Mouse (Mus musculus) liver, embryonic 11.5 days (tissue): Measurements from ENCODE around the gene Sec16a. TPM values are rescaled to one million over a fixed set of nuclear protein-coding genes. Genes with fewer than 3 reads are reported as not detected.

Experiments
- ATAC-seq: fragments of 200-750 bp; cut with Nextera tagmentation; replicated peaks from 2 replicates; pipeline ENCODE4 v1.8.0; 2017; ENCODE audit warnings: moderate number of reproducible peaks, mild to moderate bottlenecking, moderate TSS enrichment, moderate library complexity; ENCODE audit not compliant: low FRiP score
- DNase-seq: peaks from one replicate; pipeline ENCODE4 v3.0.0-alpha.2; 2017; ENCODE audit warnings: low spot score
- H3K27ac ChIP-seq: fragments of 300-500 bp; sonication (generic); 2 replicates; pipeline ENCODE4 v1.5.1; 2014; ENCODE audit warnings: mild to moderate bottlenecking, low read depth, low read length, control low read depth
- H3K27me3 ChIP-seq: fragments of 300-500 bp; sonication (generic); replicated peaks from 2 replicates; pipeline ENCODE4 v1.6.1; 2014; ENCODE audit warnings: low read length, mixed read lengths; ENCODE audit not compliant: control insufficient read depth, insufficient read depth
- H3K36me3 ChIP-seq: fragments of 300-500 bp; sonication (generic); 2 replicates; pipeline ENCODE4 v1.6.1; 2014; ENCODE audit warnings: mild to moderate bottlenecking, low read length, moderate library complexity, mixed read lengths; ENCODE audit not compliant: control insufficient read depth, insufficient read depth
- H3K4me1 ChIP-seq: fragments of 300-500 bp; sonication (generic); replicated peaks from 2 replicates; pipeline ENCODE4 v1.6.1; 2014; ENCODE audit warnings: low read length, mixed read lengths; ENCODE audit not compliant: control insufficient read depth, insufficient read depth
- H3K4me2 ChIP-seq: fragments of 300-500 bp; sonication (generic); 2 replicates; pipeline ENCODE4 v1.6.1; 2014; ENCODE audit warnings: mild to moderate bottlenecking, control low read depth, moderate library complexity
- H3K4me3 ChIP-seq: fragments of 300-500 bp; sonication (generic); 2 replicates; pipeline ENCODE4 v1.5.1; 2014; ENCODE audit warnings: low read depth, low read length, control low read depth
- H3K9ac ChIP-seq: fragments of 300-500 bp; sonication (generic); 2 replicates; pipeline ENCODE4 v1.6.1; 2014; ENCODE audit warnings: low read depth, low read length, control low read depth
- H3K9me3 ChIP-seq: fragments of 300-500 bp; sonication (generic); 2 replicates; pipeline ENCODE4 v1.6.1; 2016; ENCODE audit warnings: low read length, inconsistent platforms, mixed read lengths; ENCODE audit not compliant: control insufficient read depth
- WGBS: fragments of 180-500 bp; shearing (Covaris S2); extraction: QIAGEN DNeasy Blood & Tissue Kit; methylation state at CpG from one replicate; pipeline ENCODE4 v1.1.7; 2014; 5-methylcytosine and 5-hydroxymethylcytosine counted together
- polyA plus RNA-seq: library from polyadenylated mRNA; unstranded; fragments of >200 nt; fragmentation: Nextera tagmentation; extraction: Ambion mirVana; gene quantifications from 2 replicates; pipeline ENCODE4 v1.2.1, GENCODE M21; 2014

The Sec16a gene
- polyA plus RNA-seq, 1 experiment from 2014 or later, result 33.7 TPM

DNA sequence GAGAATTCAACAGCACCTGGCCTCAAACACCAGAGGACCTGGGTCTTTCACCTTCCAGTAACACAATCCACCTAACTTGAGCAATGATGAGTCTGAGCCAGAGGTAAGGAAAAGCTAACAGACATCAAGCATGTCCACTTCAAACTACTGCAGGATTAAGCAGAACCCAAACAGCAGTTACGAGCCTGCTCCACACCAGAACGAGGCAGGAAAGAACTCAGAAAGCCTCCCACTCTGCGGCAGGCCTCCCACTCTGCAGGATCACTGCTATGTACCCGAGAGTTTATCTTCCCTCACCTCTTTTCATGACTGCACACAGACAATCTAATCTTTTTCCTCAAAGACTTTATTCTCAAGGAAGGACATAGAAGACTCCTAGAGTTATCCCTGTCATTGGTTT, 7.8 kb downstream of the Sec16a start:
- H3K4me3 ChIP-seq, result no peak overlapping the region
- H3K27ac ChIP-seq, result no peak overlapping the region
- H3K9me3 ChIP-seq, result no peaks in the 10 kb centered on the region
- no peak for DNase-seq
- H3K9ac ChIP-seq, result peak overlapping the region; percentile 11; the same call in 1 of the 2 replicates
- H3K27me3 ChIP-seq, result no peaks in the 10 kb centered on the region
- ATAC-seq, result no peak
- peaks cover 8% of the 10 kb centered on the region; the same call in 1 of the 2 replicates for H3K4me1 ChIP-seq
- 68% methylated on average over 4 of the region's 4 CpGs for WGBS
- H3K4me2 ChIP-seq, result no peak overlapping the region
- peaks cover 54% of the 10 kb centered on the region for H3K36me3 ChIP-seq

DNA sequence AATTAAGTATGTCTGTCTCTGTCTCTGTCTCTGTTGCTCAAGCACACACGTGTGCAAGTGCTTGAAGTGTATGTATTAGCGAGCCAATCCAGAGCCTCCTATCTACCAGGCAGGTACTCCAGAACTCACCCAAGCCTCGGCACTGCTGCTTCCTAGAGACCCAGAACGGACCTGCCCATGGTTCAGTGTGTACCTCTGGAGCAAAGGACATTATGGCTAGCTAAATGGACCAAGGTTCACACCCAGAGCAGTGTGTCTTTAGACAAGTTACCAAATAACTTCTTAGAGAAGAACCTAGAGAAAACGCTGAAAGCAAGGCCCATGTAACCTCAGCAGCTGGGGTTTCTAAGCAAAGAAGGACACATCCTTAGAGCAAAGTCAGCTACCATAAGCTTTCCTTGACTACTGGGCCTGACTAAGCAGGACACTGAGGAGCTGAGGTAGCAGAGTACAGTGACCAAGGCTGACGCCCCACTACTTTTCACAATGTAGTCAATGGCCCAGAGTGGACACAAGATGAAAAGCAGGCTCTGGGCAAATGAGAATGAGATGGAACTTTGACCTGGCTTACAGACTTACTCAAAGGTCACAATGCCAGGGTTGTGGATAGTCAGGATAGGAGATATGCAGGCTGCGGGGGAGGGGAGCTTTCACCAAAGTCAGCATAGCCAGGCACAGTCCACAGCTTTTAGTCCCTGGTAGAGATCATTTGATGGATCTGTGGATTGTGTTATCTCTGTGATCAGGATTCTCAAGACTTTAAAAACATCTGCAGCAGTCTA, 10.0 kb downstream of the Sec16a start:
- DNase-seq, result no peak
- Histone ChIP-seq H3K4me2 (0 out of 2 replicates have a peak overlapping the region, but pooled peaks have one; percentile 21), H3K36me3 (peaks cover 51% of the 10 kb centered on the region), H3K4me3 (no peak overlapping the region), H3K27ac (peak overlapping the region; percentile 9; the same call in 1 of the 2 replicates), H3K27me3 (no peaks in the 10 kb centered on the region), H3K9me3 (no peaks in the 10 kb centered on the region), H3K9ac (no peak overlapping the region), H3K4me1 (peaks cover 8% of the 10 kb centered on the region; the same call in 1 of the 2 replicates)
- ATAC-seq, result peak; percentile 47
- WGBS, result 83% methylated on average over 7 of the region's 7 CpGs

DNA sequence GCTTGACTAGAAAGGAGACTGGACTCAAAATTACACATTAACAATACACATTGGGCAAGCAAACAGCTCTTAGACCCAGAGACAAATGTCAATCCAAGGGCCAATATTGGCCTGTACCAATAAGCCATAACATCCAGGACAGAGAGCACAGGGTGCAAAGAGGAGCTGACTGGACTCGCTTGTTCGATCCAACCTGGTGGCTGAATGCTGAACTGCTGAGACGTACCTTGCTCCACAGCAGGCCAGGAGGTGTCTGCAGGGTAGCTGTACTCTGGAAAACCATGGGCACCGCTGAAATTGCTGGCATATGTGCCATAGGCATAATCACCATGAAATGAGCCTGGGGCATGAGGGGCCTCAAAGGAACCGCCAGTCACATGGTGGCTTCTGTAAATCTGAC, 15.2 kb downstream of the Sec16a start:
- Histone ChIP-seq H3K27me3 (no peaks in the 10 kb centered on the region), H3K4me3 (no peak overlapping the region), H3K27ac (no peak overlapping the region), H3K36me3 (peaks cover 69% of the 10 kb centered on the region), H3K4me1 (no peaks in the 10 kb centered on the region), H3K4me2 (no peak overlapping the region), H3K9ac (no peak overlapping the region), H3K9me3 (no peaks in the 10 kb centered on the region)
- no peak for DNase-seq
- 94% methylated on average over 5 of the region's 5 CpGs for WGBS
- no peak for ATAC-seq

DNA sequence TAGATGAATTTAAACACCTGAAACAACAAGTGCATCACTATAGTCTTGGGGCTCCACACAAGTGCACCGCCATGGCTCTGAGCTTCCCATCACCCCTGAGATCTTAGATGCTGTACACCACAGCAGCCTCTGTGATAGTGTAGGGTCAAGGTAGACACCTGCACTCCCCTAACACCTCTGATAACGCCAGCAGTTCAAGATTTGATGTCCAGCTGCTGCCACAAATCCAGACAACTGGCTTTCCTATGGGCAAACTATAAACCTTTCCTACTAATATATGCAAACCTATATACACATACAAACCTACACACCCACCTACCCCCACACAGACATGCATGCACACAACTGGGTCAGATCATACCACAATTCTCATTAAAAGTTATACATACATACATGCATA, 20.5 kb downstream of the Sec16a start:
- no peak overlapping the region for H3K9ac ChIP-seq
- no peak overlapping the region for H3K4me3 ChIP-seq
- no peak overlapping the region for H3K4me2 ChIP-seq
- no peaks in the 10 kb centered on the region for H3K4me1 ChIP-seq
- no peak overlapping the region for H3K27ac ChIP-seq
- 92% methylated on average over 2 of the region's 2 CpGs for WGBS
- no peak for ATAC-seq
- no peak for DNase-seq
- peaks cover 69% of the 10 kb centered on the region for H3K36me3 ChIP-seq
- no peaks in the 10 kb centered on the region for H3K27me3 ChIP-seq
- no peaks in the 10 kb centered on the region for H3K9me3 ChIP-seq

DNA sequence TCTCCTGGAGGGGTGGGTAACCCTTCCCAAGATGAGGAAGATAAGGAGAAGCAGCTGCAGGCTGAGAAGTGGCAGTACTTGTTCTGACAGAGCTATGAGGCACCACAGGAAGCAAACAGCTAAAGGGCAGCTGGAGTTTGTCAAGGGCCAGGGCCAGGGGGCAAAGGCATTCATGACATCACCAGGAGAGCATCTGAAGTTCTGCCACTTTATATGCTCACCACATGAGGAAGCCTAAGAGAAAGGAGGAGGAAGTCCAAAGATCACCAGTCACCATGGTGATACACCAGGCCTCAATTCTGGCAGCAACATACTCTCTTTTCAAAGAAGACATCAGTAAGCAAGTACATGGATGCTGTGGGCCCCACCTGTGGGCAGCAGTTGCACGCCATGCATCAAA, 21.9 kb downstream of the Sec16a start:
- DNase-seq (no peak), ATAC-seq (no peak)
- Histone ChIP-seq H3K9me3 (no peaks in the 10 kb centered on the region), H3K9ac (no peak overlapping the region), H3K27me3 (no peaks in the 10 kb centered on the region), H3K4me1 (no peaks in the 10 kb centered on the region), H3K36me3 (peaks cover 62% of the 10 kb centered on the region), H3K4me2 (no peak overlapping the region), H3K27ac (no peak overlapping the region), H3K4me3 (no peak overlapping the region)
- 80% methylated on average over 1 of the region's 1 CpGs for WGBS

DNA sequence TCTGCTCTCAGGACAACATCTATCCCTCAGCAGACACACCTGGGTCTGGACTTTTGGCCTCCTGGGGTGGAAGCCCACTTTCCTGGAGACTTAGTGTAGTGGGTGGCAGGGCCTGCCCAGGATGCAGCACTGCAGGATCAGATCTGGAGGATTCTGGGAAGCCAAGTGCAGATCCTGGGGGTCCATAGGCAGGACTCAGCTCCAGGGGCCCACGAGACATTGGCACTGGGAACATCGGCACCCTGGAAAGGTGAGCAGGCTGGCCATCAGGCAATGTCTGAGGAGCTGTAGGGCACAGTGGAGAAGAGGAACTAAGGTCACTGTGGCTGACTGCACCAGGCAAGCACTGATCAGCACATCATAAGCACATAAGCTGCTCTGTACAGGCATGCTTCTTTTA, 23.0 kb downstream of the Sec16a start:
- Histone ChIP-seq H3K9ac (no peak overlapping the region), H3K27ac (no peak overlapping the region), H3K4me3 (no peak overlapping the region), H3K27me3 (no peaks in the 10 kb centered on the region), H3K36me3 (peaks cover 55% of the 10 kb centered on the region), H3K4me2 (no peak overlapping the region), H3K9me3 (no peaks in the 10 kb centered on the region), H3K4me1 (no peaks in the 10 kb centered on the region)
- DNase-seq, result no peak
- 88% methylated on average over 2 of the region's 2 CpGs for WGBS
- ATAC-seq, result no peak

DNA sequence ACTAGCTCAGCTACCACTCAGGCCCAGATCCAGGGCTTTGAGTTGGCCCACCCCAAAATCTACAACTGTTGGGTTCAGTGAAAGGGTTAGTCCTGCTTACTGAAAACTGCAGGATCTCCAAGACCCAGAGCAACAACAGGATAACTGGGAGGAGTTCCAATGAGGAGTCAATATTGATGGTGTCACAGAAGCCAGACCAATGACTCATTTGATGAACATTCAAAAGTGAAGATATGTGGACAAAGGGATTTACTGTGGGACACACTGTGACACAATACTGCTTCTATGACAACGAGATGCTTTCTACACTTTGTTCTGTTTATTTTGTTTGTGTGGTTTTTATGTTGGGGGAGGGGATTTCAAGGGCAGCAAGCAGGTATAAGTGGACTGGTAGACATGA, 26.9 kb downstream of the Sec16a start:
- no peak overlapping the region for H3K27ac ChIP-seq
- 77% methylated on average over 1 of the region's 1 CpGs for WGBS
- H3K4me1 ChIP-seq, result no peaks in the 10 kb centered on the region
- no peak overlapping the region for H3K4me2 ChIP-seq
- H3K9me3 ChIP-seq, result no peaks in the 10 kb centered on the region
- H3K36me3 ChIP-seq, result peaks cover 34% of the 10 kb centered on the region
- no peaks in the 10 kb centered on the region for H3K27me3 ChIP-seq
- ATAC-seq (no peak), DNase-seq (no peak)
- H3K4me3 ChIP-seq, result no peak overlapping the region
- no peak overlapping the region for H3K9ac ChIP-seq

DNA sequence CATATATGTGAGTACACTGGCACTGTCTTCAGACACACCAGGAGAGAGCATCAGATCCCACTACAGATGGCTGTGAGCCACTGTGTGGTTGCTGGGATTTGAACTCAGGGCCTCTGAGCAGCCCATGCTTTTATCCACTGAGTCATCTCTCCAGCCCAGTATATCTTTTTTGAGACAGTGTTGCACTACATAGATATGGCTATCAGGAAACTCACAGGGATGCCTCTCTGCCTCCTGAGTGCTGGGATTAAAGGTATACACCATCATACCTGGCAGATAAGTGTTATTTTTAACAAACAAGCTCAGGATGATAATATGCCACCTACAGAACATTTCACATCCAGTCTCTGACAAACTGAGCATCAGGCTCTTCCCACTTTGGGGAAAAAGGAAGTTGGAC, 27.9 kb downstream of the Sec16a start:
- ATAC-seq, result peak; percentile 71
- H3K9me3 ChIP-seq, result no peaks in the 10 kb centered on the region

DNA sequence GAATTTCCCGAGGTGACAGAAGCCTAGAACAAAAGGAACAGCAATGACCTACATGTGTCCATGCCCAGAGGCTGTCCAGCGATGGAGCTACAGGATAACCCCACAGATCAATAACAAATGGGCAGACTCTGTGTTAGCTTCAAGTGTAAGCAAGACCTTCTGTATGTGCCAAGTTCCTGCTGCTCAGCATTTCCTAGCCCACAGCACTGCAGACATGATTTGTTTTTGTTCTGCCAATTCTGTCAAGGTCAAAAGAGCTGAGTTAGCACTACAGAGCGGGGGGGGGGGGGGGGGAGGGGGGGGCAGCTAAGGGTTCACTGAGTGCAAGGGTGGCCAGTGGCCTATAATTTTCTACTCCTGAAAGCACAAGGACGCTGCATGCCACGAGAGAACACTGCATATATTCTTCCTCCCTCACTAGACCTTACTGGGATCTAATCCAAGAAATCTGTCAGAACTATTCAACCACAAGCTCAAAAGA, 34.0 kb downstream of the Sec16a start:
- H3K27me3 ChIP-seq, result no peaks in the 10 kb centered on the region
- no peak overlapping the region for H3K27ac ChIP-seq
- ATAC-seq (no peak), DNase-seq (no peak)
- H3K4me1 ChIP-seq, result peaks cover 24% of the 10 kb centered on the region
- no peak overlapping the region for H3K4me2 ChIP-seq
- H3K4me3 ChIP-seq, result no peak overlapping the region
- peaks cover 31% of the 10 kb centered on the region for H3K36me3 ChIP-seq
- H3K9me3 ChIP-seq, result no peaks in the 10 kb centered on the region
- no peak overlapping the region for H3K9ac ChIP-seq
- 84% methylated on average over 4 of the region's 5 CpGs for WGBS

More for the DNA sequence above, 27.9 kb downstream of the Sec16a start:
- H3K4me1 ChIP-seq, result no peaks in the 10 kb centered on the region
- H3K36me3 ChIP-seq, result peaks cover 29% of the 10 kb centered on the region
- no peak overlapping the region for H3K4me3 ChIP-seq
- H3K27ac ChIP-seq, result no peak overlapping the region
- H3K9ac ChIP-seq, result no peak overlapping the region
- no peak for DNase-seq
- no peaks in the 10 kb centered on the region for H3K27me3 ChIP-seq
- H3K4me2 ChIP-seq, result no peak overlapping the region
